Mouse (Mus musculus): ENCODE measurements at regions not wholly inside any gene's neighbourhood (a gene's known extent, or its start where the extent isn't known, plus 50 kb on each side); places are given as distances from the start of the nearest gene placed in this dataset.
A peak's percentile ranks its signal among the peaks of the same experiment; 100 is the strongest.

- Histone ChIP-seq H3K36me3 (no peaks in the 10 kb centered on the region), H3K27me3 (no peaks in the 10 kb centered on the region), H3K4me3 (no peak overlapping the region), H3K4me2 (replicated peaks) (no peak overlapping the region), H3K9me3 (replicated peaks) (no peaks in the 10 kb centered on the region), H3K4me1 (no peaks in the 10 kb centered on the region), H3K27ac (no peak overlapping the region), H3K9ac (no peak overlapping the region)
- WGBS = 79% methylated on average over 4 of the region's 4 CpGs
- ATAC-seq (ENCODE audit: low FRiP score) = no peak
Observed at GRCm38 (mm10) chr13:47797859-47798258, 463.2 kb upstream of the Id4 start.

- 80% methylated on average over 6 of the region's 6 CpGs for WGBS
Observed at GRCm38 (mm10) chr13:47811711-47812415, 449.2 kb upstream of the Id4 start.

GRCm38 (mm10) chr13:47818924-47819564 is 442.0 kb upstream of the Id4 start:
- no peaks in the 10 kb centered on the region for H3K36me3 ChIP-seq

More at GRCm38 (mm10) chr13:47811711-47812415, 449.2 kb upstream of the Id4 start:
- no peaks in the 10 kb centered on the region for H3K9me3 ChIP-seq (replicated peaks)
- ATAC-seq (ENCODE audit: low FRiP score) = no peak
- no peak overlapping the region for H3K4me3 ChIP-seq
- no peak overlapping the region for H3K27ac ChIP-seq
- no peaks in the 10 kb centered on the region for H3K36me3 ChIP-seq
- no peaks in the 10 kb centered on the region for H3K4me1 ChIP-seq
- no peak overlapping the region for H3K9ac ChIP-seq
- no peaks in the 10 kb centered on the region for H3K27me3 ChIP-seq
- H3K4me2 ChIP-seq (replicated peaks) = no peak overlapping the region

GRCm38 (mm10) chr13:47836491-47836890 is 424.5 kb upstream of the Id4 start:
- Histone ChIP-seq H3K4me1 (0 out of 2 replicates have a peak, but pooled peaks cover 2% of the 10 kb centered on the region), H3K9ac (no peak overlapping the region), H3K9me3 (replicated peaks) (no peaks in the 10 kb centered on the region), H3K36me3 (no peaks in the 10 kb centered on the region), H3K27ac (no peak overlapping the region), H3K27me3 (no peaks in the 10 kb centered on the region), H3K4me3 (no peak overlapping the region), H3K4me2 (replicated peaks) (no peak overlapping the region)
- ATAC-seq (ENCODE audit: low FRiP score) = no peak
- 39% methylated on average over 9 of the region's 9 CpGs for WGBS

More at GRCm38 (mm10) chr13:47818924-47819564, 442.0 kb upstream of the Id4 start:
- Histone ChIP-seq H3K9me3 (replicated peaks) (no peaks in the 10 kb centered on the region), H3K4me1 (no peaks in the 10 kb centered on the region), H3K4me2 (replicated peaks) (no peak overlapping the region), H3K27ac (no peak overlapping the region), H3K4me3 (no peak overlapping the region), H3K27me3 (no peaks in the 10 kb centered on the region), H3K9ac (no peak overlapping the region)
- ATAC-seq (ENCODE audit: low FRiP score) = no peak
- 77% methylated on average over 9 of the region's 9 CpGs for WGBS

GRCm38 (mm10) chr13:47842418-47842817 is 418.6 kb upstream of the Id4 start:
- Histone ChIP-seq H3K4me1 (peaks cover 11% of the 10 kb centered on the region), H3K4me3 (no peak overlapping the region), H3K27me3 (no peaks in the 10 kb centered on the region), H3K9me3 (replicated peaks) (no peaks in the 10 kb centered on the region), H3K36me3 (no peaks in the 10 kb centered on the region), H3K9ac (no peak overlapping the region), H3K27ac (no peak overlapping the region), H3K4me2 (replicated peaks) (no peak overlapping the region)
- WGBS = 86% methylated on average over 8 of the region's 8 CpGs
- no peak for ATAC-seq (ENCODE audit: low FRiP score)

- no peak for ATAC-seq (ENCODE audit: low FRiP score)
- Histone ChIP-seq H3K9ac (no peak overlapping the region), H3K4me3 (no peak overlapping the region), H3K36me3 (no peaks in the 10 kb centered on the region), H3K9me3 (replicated peaks) (no peaks in the 10 kb centered on the region), H3K27ac (peak overlapping the region; percentile 72), H3K4me1 (peaks cover 13% of the 10 kb centered on the region), H3K27me3 (no peaks in the 10 kb centered on the region), H3K4me2 (replicated peaks) (no peak overlapping the region)
- WGBS = 78% methylated on average over 9 of the region's 9 CpGs
Observed at GRCm38 (mm10) chr13:47843011-47843410, 418.0 kb upstream of the Id4 start.

- no peaks in the 10 kb centered on the region for H3K9me3 ChIP-seq (replicated peaks)
- 24% methylated on average over 13 of the region's 13 CpGs for WGBS
- H3K4me2 ChIP-seq (replicated peaks) = peak overlapping the region; percentile 35
- peaks cover 19% of the 10 kb centered on the region for H3K4me1 ChIP-seq
- H3K27me3 ChIP-seq = no peaks in the 10 kb centered on the region
- ATAC-seq (ENCODE audit: low FRiP score) = peak; percentile 73
- no peak overlapping the region for H3K4me3 ChIP-seq
- no peak overlapping the region for H3K9ac ChIP-seq
- peak overlapping the region; percentile 72 for H3K27ac ChIP-seq
- no peaks in the 10 kb centered on the region for H3K36me3 ChIP-seq
Observed at GRCm38 (mm10) chr13:47843541-47844267, 417.3 kb upstream of the Id4 start.

GRCm38 (mm10) chr13:47846713-47847112 is 414.3 kb upstream of the Id4 start:
- ATAC-seq (ENCODE audit: low FRiP score) = no peak

GRCm38 (mm10) chr13:47848371-47849188 is 412.4 kb upstream of the Id4 start:
- H3K4me2 ChIP-seq (replicated peaks) = no peak overlapping the region
- WGBS = 54% methylated on average over 11 of the region's 11 CpGs
- no peaks in the 10 kb centered on the region for H3K9me3 ChIP-seq (replicated peaks)
- ATAC-seq (ENCODE audit: low FRiP score) = 0 out of 2 replicates have a peak, but pooled peaks have one; percentile 35
- H3K36me3 ChIP-seq = no peaks in the 10 kb centered on the region
- H3K4me1 ChIP-seq = peaks cover 16% of the 10 kb centered on the region
- no peaks in the 10 kb centered on the region for H3K27me3 ChIP-seq
- H3K4me3 ChIP-seq = no peak overlapping the region
- H3K27ac ChIP-seq = peak overlapping the region; percentile 55
- no peak overlapping the region; the same call in 1 of the 2 replicates for H3K9ac ChIP-seq

More at GRCm38 (mm10) chr13:47846713-47847112, 414.3 kb upstream of the Id4 start:
- Histone ChIP-seq H3K9me3 (replicated peaks) (no peaks in the 10 kb centered on the region), H3K4me2 (replicated peaks) (no peak overlapping the region), H3K4me3 (no peak overlapping the region), H3K4me1 (peaks cover 20% of the 10 kb centered on the region), H3K36me3 (no peaks in the 10 kb centered on the region), H3K9ac (no peak overlapping the region), H3K27me3 (no peaks in the 10 kb centered on the region), H3K27ac (no peak overlapping the region)
- 89% methylated on average over 3 of the region's 3 CpGs for WGBS

- Histone ChIP-seq H3K9me3 (replicated peaks) (no peaks in the 10 kb centered on the region), H3K27ac (peak overlapping the region; percentile 72), H3K4me3 (peak overlapping the region; percentile 12; the same call in 1 of the 2 replicates), H3K9ac (peak overlapping the region; percentile 41; the same call in 1 of the 2 replicates), H3K4me1 (peaks cover 22% of the 10 kb centered on the region), H3K4me2 (replicated peaks) (peak overlapping the region; percentile 45), H3K27me3 (no peaks in the 10 kb centered on the region), H3K36me3 (no peaks in the 10 kb centered on the region)
- ATAC-seq (ENCODE audit: low FRiP score) = peak; percentile 46; the same call in 1 of the 2 replicates
- WGBS = 2% methylated on average over 22 of the region's 22 CpGs
Observed at GRCm38 (mm10) chr13:47855422-47856108, 405.5 kb upstream of the Id4 start.

- no peaks in the 10 kb centered on the region for H3K9me3 ChIP-seq (replicated peaks)
- no peaks in the 10 kb centered on the region for H3K27me3 ChIP-seq
- H3K4me1 ChIP-seq = peaks cover 22% of the 10 kb centered on the region
- H3K4me2 ChIP-seq (replicated peaks) = no peak overlapping the region
- H3K9ac ChIP-seq = no peak overlapping the region
- no peak for ATAC-seq (ENCODE audit: low FRiP score)
- H3K4me3 ChIP-seq = no peak overlapping the region
- 91% methylated on average over 4 of the region's 4 CpGs for WGBS
- H3K36me3 ChIP-seq = no peaks in the 10 kb centered on the region
- no peak overlapping the region for H3K27ac ChIP-seq
Observed at GRCm38 (mm10) chr13:47858946-47859345, 402.1 kb upstream of the Id4 start.

All from hindbrain, embryonic 12.5 days (tissue).